Mouse (Mus musculus): Measurements from ENCODE around the gene Thbs4.
A peak's percentile ranks its signal among the peaks of the same experiment; 100 is the strongest.

The Thbs4 gene

GRCm38 (mm10) chr13:92755036-92755435, 39.6 kb downstream of the Thbs4 start:
- Histone ChIP-seq H3K36me3 (ENCODE audit: insufficient read depth, low read length) (no peaks in the 10 kb centered on the region), H3K27me3 (ENCODE audit: insufficient read depth, low read length) (0 out of 2 replicates have a peak, but pooled peaks cover 5% of the 10 kb centered on the region), H3K9me3 (ENCODE audit: low read length) (no peaks in the 10 kb centered on the region), H3K4me1 (replicated peaks; ENCODE audit: low read depth, low read length) (0 out of 2 replicates have a peak, but pooled peaks cover 6% of the 10 kb centered on the region), H3K4me3 (replicated peaks; ENCODE audit: low read length) (no peak overlapping the region)
- no peak for TF ChIP-seq POU5F1 (IDR thresholded peaks at IDR 0.05; ENCODE audit: borderline replicate concordance, low read length)
- TF ChIP-seq NANOG (IDR thresholded peaks at IDR 0.05; ENCODE audit: borderline replicate concordance, low read length): no peak
- no peak for TF ChIP-seq CTCF (conservative IDR thresholded peaks at IDR 0.05; ENCODE audit: low read length)

GRCm38 (mm10) chr13:92753676-92754075, 40.9 kb downstream of the Thbs4 start:
- no peak for TF ChIP-seq CTCF (conservative IDR thresholded peaks at IDR 0.05; ENCODE audit: low read length)
- no peak for TF ChIP-seq POU5F1 (IDR thresholded peaks at IDR 0.05; ENCODE audit: borderline replicate concordance, low read length)
- TF ChIP-seq NANOG (IDR thresholded peaks at IDR 0.05; ENCODE audit: borderline replicate concordance, low read length): no peak
- H3K9me3 ChIP-seq (ENCODE audit: low read length): no peaks in the 10 kb centered on the region
- H3K27me3 ChIP-seq (ENCODE audit: insufficient read depth, low read length): no peaks in the 10 kb centered on the region; the same call in 1 of the 2 replicates
- no peaks in the 10 kb centered on the region for H3K36me3 ChIP-seq (ENCODE audit: insufficient read depth, low read length)
- 0 out of 2 replicates have a peak, but pooled peaks cover 6% of the 10 kb centered on the region for H3K4me1 ChIP-seq (replicated peaks; ENCODE audit: low read depth, low read length)
- H3K4me3 ChIP-seq (replicated peaks; ENCODE audit: low read length): no peak overlapping the region

- no peaks in the 10 kb centered on the region for H3K36me3 ChIP-seq (ENCODE audit: insufficient read depth, low read length)
- H3K4me3 ChIP-seq (replicated peaks; ENCODE audit: low read length): no peak overlapping the region
- TF ChIP-seq CTCF (conservative IDR thresholded peaks at IDR 0.05; ENCODE audit: low read length) (peak; percentile 73), POU5F1 (IDR thresholded peaks at IDR 0.05; ENCODE audit: borderline replicate concordance, low read length) (no peak)
- H3K9me3 ChIP-seq (ENCODE audit: low read length): no peaks in the 10 kb centered on the region
- H3K4me1 ChIP-seq (replicated peaks; ENCODE audit: low read depth, low read length): 0 out of 2 replicates have a peak, but pooled peaks cover 6% of the 10 kb centered on the region
- H3K27me3 ChIP-seq (ENCODE audit: insufficient read depth, low read length): no peaks in the 10 kb centered on the region; the same call in 1 of the 2 replicates
Measured at GRCm38 (mm10) chr13:92751726-92752565, 42.7 kb downstream of the Thbs4 start.

- Histone ChIP-seq H3K4me1 (replicated peaks; ENCODE audit: low read depth, low read length) (0 out of 2 replicates have a peak, but pooled peaks cover 6% of the 10 kb centered on the region), H3K27me3 (ENCODE audit: insufficient read depth, low read length) (no peaks in the 10 kb centered on the region; the same call in 1 of the 2 replicates), H3K4me3 (replicated peaks; ENCODE audit: low read length) (no peak overlapping the region), H3K36me3 (ENCODE audit: insufficient read depth, low read length) (no peaks in the 10 kb centered on the region), H3K9me3 (ENCODE audit: low read length) (no peaks in the 10 kb centered on the region)
- TF ChIP-seq POU5F1 (IDR thresholded peaks at IDR 0.05; ENCODE audit: borderline replicate concordance, low read length): no peak
- no peak for TF ChIP-seq NANOG (IDR thresholded peaks at IDR 0.05; ENCODE audit: borderline replicate concordance, low read length)
- TF ChIP-seq CTCF (conservative IDR thresholded peaks at IDR 0.05; ENCODE audit: low read length): peak; percentile 57
Measured at GRCm38 (mm10) chr13:92750976-92751518, 43.6 kb downstream of the Thbs4 start.

- Histone ChIP-seq H3K27me3 (ENCODE audit: insufficient read depth, low read length) (no peaks in the 10 kb centered on the region), H3K4me1 (replicated peaks; ENCODE audit: low read depth, low read length) (no peaks in the 10 kb centered on the region), H3K36me3 (ENCODE audit: insufficient read depth, low read length) (no peaks in the 10 kb centered on the region), H3K4me3 (replicated peaks; ENCODE audit: low read length) (no peak overlapping the region), H3K9me3 (ENCODE audit: low read length) (no peaks in the 10 kb centered on the region)
- no peak for TF ChIP-seq NANOG (IDR thresholded peaks at IDR 0.05; ENCODE audit: borderline replicate concordance, low read length)
Measured at GRCm38 (mm10) chr13:92743337-92743736, 51.3 kb downstream of the Thbs4 start.

- no peaks in the 10 kb centered on the region for H3K36me3 ChIP-seq (ENCODE audit: insufficient read depth, low read length)
- TF ChIP-seq NANOG (IDR thresholded peaks at IDR 0.05; ENCODE audit: borderline replicate concordance, low read length) (no peak), CTCF (conservative IDR thresholded peaks at IDR 0.05; ENCODE audit: low read length) (no peak), POU5F1 (IDR thresholded peaks at IDR 0.05; ENCODE audit: borderline replicate concordance, low read length) (no peak)
- no peaks in the 10 kb centered on the region for H3K27me3 ChIP-seq (ENCODE audit: insufficient read depth, low read length)
- no peak overlapping the region for H3K4me3 ChIP-seq (replicated peaks; ENCODE audit: low read length)
- H3K9me3 ChIP-seq (ENCODE audit: low read length): no peaks in the 10 kb centered on the region
- no peaks in the 10 kb centered on the region for H3K4me1 ChIP-seq (replicated peaks; ENCODE audit: low read depth, low read length)
Measured at GRCm38 (mm10) chr13:92742886-92743285, 51.7 kb downstream of the Thbs4 start.

- Histone ChIP-seq H3K27me3 (ENCODE audit: insufficient read depth, low read length) (0 out of 2 replicates have a peak, but pooled peaks cover 4% of the 10 kb centered on the region), H3K4me3 (replicated peaks; ENCODE audit: low read length) (no peak overlapping the region), H3K9me3 (ENCODE audit: low read length) (no peaks in the 10 kb centered on the region), H3K36me3 (ENCODE audit: insufficient read depth, low read length) (no peaks in the 10 kb centered on the region), H3K4me1 (replicated peaks; ENCODE audit: low read depth, low read length) (no peaks in the 10 kb centered on the region)
- TF ChIP-seq CTCF (conservative IDR thresholded peaks at IDR 0.05; ENCODE audit: low read length) (peak; percentile 66), POU5F1 (IDR thresholded peaks at IDR 0.05; ENCODE audit: borderline replicate concordance, low read length) (no peak)
Measured at GRCm38 (mm10) chr13:92740671-92741270, 53.8 kb downstream of the Thbs4 start.

- Histone ChIP-seq H3K27me3 (ENCODE audit: insufficient read depth, low read length) (0 out of 2 replicates have a peak, but pooled peaks cover 4% of the 10 kb centered on the region), H3K9me3 (ENCODE audit: low read length) (no peaks in the 10 kb centered on the region), H3K4me1 (replicated peaks; ENCODE audit: low read depth, low read length) (no peaks in the 10 kb centered on the region), H3K36me3 (ENCODE audit: insufficient read depth, low read length) (no peaks in the 10 kb centered on the region), H3K4me3 (replicated peaks; ENCODE audit: low read length) (no peak overlapping the region)
- TF ChIP-seq NANOG (IDR thresholded peaks at IDR 0.05; ENCODE audit: borderline replicate concordance, low read length) (no peak), POU5F1 (IDR thresholded peaks at IDR 0.05; ENCODE audit: borderline replicate concordance, low read length) (no peak), CTCF (conservative IDR thresholded peaks at IDR 0.05; ENCODE audit: low read length) (no peak; the same call in 1 of the 2 replicates)
Measured at GRCm38 (mm10) chr13:92739858-92740257, 54.8 kb downstream of the Thbs4 start.

Measured in E14TG2a.4 (cell line).